Mouse (Mus musculus) embryonic facial prominence, embryonic 14.5 days (tissue): Measurements from ENCODE around the gene Stag1. TPM values are rescaled to one million over a fixed set of nuclear protein-coding genes. Genes with fewer than 3 reads are reported as not detected.

ENCODE experiments used
- ATAC-seq: fragments of 200-750 bp; cut with Nextera tagmentation; 2 replicates; pipeline ENCODE4 v1.8.0; 2017; ENCODE audit warnings: low read depth, moderate number of reproducible peaks, moderate TSS enrichment
- DNase-seq: peaks from one replicate; pipeline ENCODE4 v3.0.0-alpha.2; 2015; ENCODE audit warnings: low spot score
- H3K27ac ChIP-seq: fragments of 300-500 bp; sonication (generic); replicated peaks from 2 replicates; pipeline ENCODE4 v1.5.1; 2014; ENCODE audit warnings: low read depth, mild to moderate bottlenecking, low read length, moderate library complexity
- H3K27me3 ChIP-seq: fragments of 300-500 bp; sonication (generic); replicated peaks from 2 replicates; pipeline ENCODE4 v1.6.1; 2014; ENCODE audit warnings: low read length; ENCODE audit not compliant: control insufficient read depth, insufficient read depth
- H3K36me3 ChIP-seq: fragments of 300-500 bp; sonication (generic); 2 replicates; pipeline ENCODE4 v1.6.1; 2014; ENCODE audit warnings: low read length, mixed read lengths; ENCODE audit not compliant: control insufficient read depth, insufficient read depth
- H3K4me1 ChIP-seq: fragments of 300-500 bp; sonication (generic); 2 replicates; pipeline ENCODE4 v1.6.1; 2014; ENCODE audit warnings: antibody characterized with exemption, low read length; ENCODE audit not compliant: control insufficient read depth, insufficient read depth
- H3K4me2 ChIP-seq: fragments of 300-500 bp; sonication (generic); 2 replicates; pipeline ENCODE4 v1.6.1; 2014; ENCODE audit warnings: low read depth, mild to moderate bottlenecking, low read length, moderate library complexity, mixed read lengths
- H3K4me3 ChIP-seq: fragments of 300-500 bp; sonication (generic); 2 replicates; pipeline ENCODE4 v1.5.1; 2014; ENCODE audit warnings: low read depth, mild to moderate bottlenecking, low read length
- H3K9ac ChIP-seq: fragments of 300-500 bp; sonication (generic); 2 replicates; pipeline ENCODE4 v1.6.1; 2014; ENCODE audit warnings: low read depth, mild to moderate bottlenecking, low read length, moderate library complexity, mixed read lengths
- H3K9me3 ChIP-seq: fragments of 300-500 bp; sonication (generic); 2 replicates; pipeline ENCODE4 v1.6.1; 2016; ENCODE audit warnings: low read length; ENCODE audit not compliant: control insufficient read depth
- WGBS: fragments of 180-500 bp; shearing (Covaris S2); extraction: QIAGEN DNeasy Blood & Tissue Kit; methylation state at CpG from one replicate; pipeline ENCODE4 v1.1.7; 2014; 5-methylcytosine and 5-hydroxymethylcytosine counted together
- polyA plus RNA-seq: library from polyadenylated mRNA; unstranded; fragments of >200 nt; fragmentation: Nextera tagmentation; extraction: Ambion mirVana; gene quantifications from 2 replicates; pipeline ENCODE4 v1.2.1, GENCODE M21; 2014

The Stag1 gene
- polyA plus RNA-seq, 1 experiment from 2014 or later, result 40.9 TPM

DNA sequence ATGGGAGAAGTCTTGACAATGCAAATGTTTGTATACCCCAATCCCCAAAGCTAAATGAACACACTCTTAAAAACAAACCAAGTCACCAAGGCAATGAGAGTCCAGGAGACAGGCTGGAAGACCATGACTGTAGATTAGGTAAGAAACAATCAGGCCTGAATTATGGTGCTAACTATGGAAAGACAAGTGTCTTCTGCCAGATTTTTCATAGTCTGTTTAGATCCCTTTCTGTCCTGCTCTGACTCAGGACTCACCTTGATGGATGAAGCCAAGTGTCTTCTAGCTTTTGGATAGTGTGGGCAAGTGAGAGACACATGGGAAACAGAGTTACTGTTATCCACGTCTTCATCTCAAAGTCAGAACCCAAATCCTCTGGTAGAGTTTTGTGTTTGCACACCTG lies 26.1 kb upstream of the Stag1 start:
- Histone ChIP-seq H3K9ac (no peak overlapping the region), H3K36me3 (no peaks in the 10 kb centered on the region), H3K27ac (no peak overlapping the region), H3K4me3 (no peak overlapping the region; the same call in 1 of the 2 replicates), H3K9me3 (no peaks in the 10 kb centered on the region), H3K4me1 (peaks cover 9% of the 10 kb centered on the region; the same call in 1 of the 2 replicates), H3K27me3 (no peaks in the 10 kb centered on the region), H3K4me2 (no peak overlapping the region)
- DNase-seq (no peak), ATAC-seq (no peak)
- WGBS, result 68% methylated on average over 1 of the region's 1 CpGs

DNA sequence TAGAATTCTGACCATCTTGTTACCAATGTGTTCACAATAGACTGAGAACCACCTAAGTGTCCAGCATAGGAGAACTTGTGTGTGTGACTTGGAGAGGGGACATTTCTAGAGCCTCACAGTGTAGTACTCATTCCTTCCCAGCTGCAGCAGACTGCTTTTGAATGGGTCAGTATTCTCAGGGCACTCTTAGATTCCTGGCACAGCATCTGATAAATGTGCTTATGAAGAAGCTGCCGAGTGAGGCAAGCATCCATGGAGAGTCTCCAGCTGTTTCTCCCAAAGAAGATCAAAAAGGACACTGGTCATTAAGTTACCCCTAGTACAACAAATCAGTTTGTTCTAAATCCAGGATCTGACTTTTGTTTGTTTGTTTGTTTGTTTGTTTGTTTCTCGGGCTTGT lies 24.3 kb upstream of the Stag1 start:
- no peak for ATAC-seq
- 69% methylated on average over 2 of the region's 2 CpGs for WGBS

DNA sequence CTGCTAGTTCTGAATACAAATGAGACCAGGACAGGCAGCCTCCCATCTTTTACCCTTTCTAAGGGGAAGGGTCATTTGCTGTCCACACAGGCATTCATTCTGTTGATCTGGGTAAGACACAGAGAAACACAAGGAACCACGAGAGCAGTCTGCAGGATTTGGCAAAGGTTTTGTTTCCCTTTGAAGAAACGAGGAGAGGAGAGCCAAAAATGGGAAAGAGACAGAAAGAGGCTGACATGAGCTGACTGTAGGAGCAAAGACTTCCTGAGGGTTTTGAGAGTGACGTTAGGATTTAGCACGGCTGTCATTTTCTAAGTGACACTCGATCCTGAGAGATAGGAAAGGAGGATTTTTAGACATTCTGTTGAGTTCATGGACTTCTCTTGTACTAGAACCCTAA lies 23.7 kb upstream of the Stag1 start:
- Histone ChIP-seq H3K4me3 (no peak overlapping the region), H3K36me3 (no peaks in the 10 kb centered on the region), H3K9ac (no peak overlapping the region), H3K4me1 (peaks cover 9% of the 10 kb centered on the region; the same call in 1 of the 2 replicates), H3K9me3 (no peaks in the 10 kb centered on the region), H3K4me2 (no peak overlapping the region), H3K27me3 (no peaks in the 10 kb centered on the region), H3K27ac (no peak overlapping the region)
- WGBS, result 35% methylated on average over 5 of the region's 5 CpGs
- DNase-seq (no peak), ATAC-seq (no peak)

More for the DNA sequence above, 24.3 kb upstream of the Stag1 start:
- no peaks in the 10 kb centered on the region for H3K9me3 ChIP-seq
- no peak overlapping the region for H3K4me2 ChIP-seq
- peaks cover 9% of the 10 kb centered on the region; the same call in 1 of the 2 replicates for H3K4me1 ChIP-seq
- no peaks in the 10 kb centered on the region for H3K27me3 ChIP-seq
- H3K27ac ChIP-seq, result no peak overlapping the region
- no peak for DNase-seq
- H3K9ac ChIP-seq, result no peak overlapping the region
- no peaks in the 10 kb centered on the region for H3K36me3 ChIP-seq
- H3K4me3 ChIP-seq, result no peak overlapping the region

DNA sequence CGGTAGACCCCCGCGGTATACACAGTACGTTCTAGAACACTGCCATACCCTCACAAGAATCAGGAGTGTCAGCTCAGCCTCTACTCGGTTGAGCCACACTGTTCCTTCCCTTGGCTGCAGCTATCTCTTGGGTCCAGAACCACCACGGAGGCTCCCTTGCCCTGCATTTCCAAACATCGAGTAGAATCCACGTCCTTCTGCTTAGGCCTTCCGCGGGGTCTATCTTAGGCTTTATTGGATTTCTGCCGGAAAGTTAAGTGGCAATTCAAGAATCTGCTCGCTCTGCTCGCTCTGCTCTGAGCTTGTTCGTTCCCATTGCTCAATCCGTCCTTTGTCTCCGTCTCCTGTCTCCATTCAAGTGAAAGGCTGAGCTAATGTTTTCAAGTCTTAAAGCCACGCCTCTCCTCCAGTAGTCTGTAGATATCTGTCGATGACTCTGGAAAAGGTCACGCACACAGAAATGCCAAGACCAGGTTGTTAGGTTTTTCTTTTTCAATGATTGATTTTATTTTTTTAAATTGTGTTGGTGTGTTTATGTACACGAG lies 17.3 kb upstream of the Stag1 start:
- H3K4me3 ChIP-seq, result no peak overlapping the region
- H3K9me3 ChIP-seq, result no peaks in the 10 kb centered on the region
- ATAC-seq (no peak), DNase-seq (peak; percentile 53)
- no peak overlapping the region for H3K4me2 ChIP-seq
- no peak overlapping the region for H3K9ac ChIP-seq
- no peaks in the 10 kb centered on the region for H3K36me3 ChIP-seq
- H3K4me1 ChIP-seq, result peaks cover 7% of the 10 kb centered on the region; the same call in 1 of the 2 replicates
- H3K27me3 ChIP-seq, result no peaks in the 10 kb centered on the region
- 67% methylated on average over 20 of the region's 20 CpGs for WGBS
- H3K27ac ChIP-seq, result no peak overlapping the region

DNA sequence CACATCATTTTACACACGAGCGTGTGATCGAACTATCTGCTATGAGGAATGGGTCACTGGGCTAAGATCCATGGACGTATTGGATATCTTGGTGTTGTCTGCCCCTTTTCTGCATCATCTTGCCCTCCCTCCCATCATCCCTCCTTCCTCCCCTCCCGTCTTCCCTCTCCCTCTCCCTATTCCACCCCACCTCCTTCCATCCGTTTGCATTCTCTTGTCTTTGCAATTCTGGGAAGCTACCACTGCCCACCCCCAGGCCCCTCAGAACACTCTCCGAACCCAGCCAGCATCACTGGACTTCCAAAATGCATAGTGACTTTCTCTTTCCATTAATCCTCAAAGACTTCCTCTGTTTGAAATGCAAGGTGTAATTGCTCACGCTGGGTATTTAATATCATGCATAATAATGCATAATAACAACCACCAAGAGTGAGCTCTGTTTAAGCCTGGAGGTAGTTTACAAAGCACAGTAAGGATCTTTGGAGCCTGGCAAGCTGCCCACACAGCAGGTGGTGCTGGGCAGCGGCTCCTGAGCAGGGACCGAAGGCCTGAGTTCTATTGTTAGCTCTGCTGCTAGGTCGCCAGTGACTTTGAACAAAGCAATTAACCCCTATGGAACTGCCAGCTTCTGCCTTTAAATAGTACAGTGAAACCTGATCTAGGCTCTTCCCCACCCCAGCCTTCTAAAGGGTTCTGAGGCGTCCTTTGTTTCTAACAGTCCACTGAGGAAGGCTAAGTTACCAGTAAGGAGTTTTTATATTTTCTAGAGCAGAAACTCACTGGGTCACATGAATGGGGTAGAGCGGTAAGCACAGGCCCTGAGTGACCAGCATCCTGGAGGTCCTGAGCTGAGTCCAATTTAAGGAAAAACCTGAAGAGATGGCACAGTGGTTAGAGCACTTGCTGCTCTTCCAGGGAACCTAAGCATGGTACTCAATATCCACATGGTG lies 15.8 kb upstream of the Stag1 start:
- Histone ChIP-seq H3K27me3 (no peaks in the 10 kb centered on the region), H3K27ac (0 out of 2 replicates have a peak overlapping the region, but pooled peaks have one; percentile 23), H3K9ac (no peak overlapping the region), H3K4me3 (no peak overlapping the region), H3K9me3 (no peaks in the 10 kb centered on the region), H3K4me1 (peaks cover 7% of the 10 kb centered on the region; the same call in 1 of the 2 replicates), H3K36me3 (no peaks in the 10 kb centered on the region), H3K4me2 (no peak overlapping the region)
- ATAC-seq, result peak; percentile 91
- 31% methylated on average over 13 of the region's 13 CpGs for WGBS
- DNase-seq, result peak; percentile 89

DNA sequence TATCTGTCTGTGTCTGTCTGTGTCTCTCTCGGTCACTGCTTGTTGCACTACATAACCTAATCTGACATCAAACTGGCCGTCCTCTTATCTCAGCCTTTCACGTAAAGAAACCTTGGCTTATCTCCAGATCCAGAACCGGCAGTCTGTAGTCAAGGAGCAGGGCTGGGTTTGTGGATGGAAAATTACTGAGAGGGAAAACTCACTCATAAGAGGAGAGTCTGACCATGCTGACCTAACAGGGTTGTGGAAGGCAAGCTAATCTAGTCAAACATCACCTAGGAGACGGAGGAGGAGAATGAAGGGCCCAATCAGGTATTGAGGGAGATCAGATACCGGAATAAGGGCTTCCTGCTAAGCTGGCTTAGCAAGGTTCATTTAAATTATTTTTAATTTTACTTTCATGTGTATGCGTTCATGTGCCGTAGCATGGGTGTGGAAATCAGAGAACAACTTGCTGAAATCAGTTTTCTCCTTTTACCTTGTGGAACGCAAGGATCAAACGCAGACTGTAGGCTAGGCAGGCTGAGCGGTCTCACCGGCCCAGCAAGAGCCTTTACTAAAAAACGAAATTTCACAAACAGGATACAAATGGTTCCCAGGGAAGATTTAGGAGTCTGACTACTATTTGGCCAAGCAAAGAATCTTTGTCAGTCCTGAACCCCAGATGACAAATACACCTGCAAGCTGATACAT lies 14.6 kb upstream of the Stag1 start:
- Histone ChIP-seq H3K36me3 (no peaks in the 10 kb centered on the region), H3K4me3 (no peak overlapping the region), H3K4me2 (no peak overlapping the region; the same call in 1 of the 2 replicates), H3K9ac (no peak overlapping the region), H3K27me3 (no peaks in the 10 kb centered on the region), H3K9me3 (no peaks in the 10 kb centered on the region), H3K27ac (peak overlapping the region; percentile 55), H3K4me1 (peaks cover 7% of the 10 kb centered on the region; the same call in 1 of the 2 replicates)
- 54% methylated on average over 13 of the region's 13 CpGs for WGBS
- ATAC-seq (peak; percentile 75; the same call in 1 of the 2 replicates), DNase-seq (peak; percentile 70)

DNA sequence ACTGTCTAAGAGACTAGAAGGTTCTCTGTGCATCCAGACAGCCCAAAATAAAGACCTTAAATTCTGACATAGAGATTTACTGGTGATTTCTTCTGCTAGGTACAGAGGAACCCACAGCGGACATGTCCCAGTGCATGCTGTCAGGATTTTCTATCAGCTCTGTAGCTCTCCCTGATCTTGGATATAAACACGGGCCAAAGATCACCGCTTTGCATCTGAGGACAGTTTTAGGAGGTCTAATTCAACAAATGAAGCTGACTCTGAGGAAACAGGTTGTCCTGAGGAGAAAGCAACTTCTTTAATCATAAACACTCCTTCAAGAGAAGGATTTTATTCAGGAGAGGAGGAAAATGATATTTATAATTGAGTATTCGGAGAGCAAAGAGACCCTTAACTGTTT lies 13.6 kb upstream of the Stag1 start:
- H3K27me3 ChIP-seq, result no peaks in the 10 kb centered on the region
- no peak overlapping the region for H3K4me3 ChIP-seq
- H3K4me1 ChIP-seq, result peaks cover 7% of the 10 kb centered on the region; the same call in 1 of the 2 replicates
- WGBS, result 69% methylated on average over 4 of the region's 4 CpGs
- DNase-seq (no peak), ATAC-seq (no peak)
- H3K36me3 ChIP-seq, result no peaks in the 10 kb centered on the region
- H3K9me3 ChIP-seq, result no peaks in the 10 kb centered on the region
- no peak overlapping the region for H3K4me2 ChIP-seq
- no peak overlapping the region for H3K27ac ChIP-seq
- no peak overlapping the region for H3K9ac ChIP-seq

DNA sequence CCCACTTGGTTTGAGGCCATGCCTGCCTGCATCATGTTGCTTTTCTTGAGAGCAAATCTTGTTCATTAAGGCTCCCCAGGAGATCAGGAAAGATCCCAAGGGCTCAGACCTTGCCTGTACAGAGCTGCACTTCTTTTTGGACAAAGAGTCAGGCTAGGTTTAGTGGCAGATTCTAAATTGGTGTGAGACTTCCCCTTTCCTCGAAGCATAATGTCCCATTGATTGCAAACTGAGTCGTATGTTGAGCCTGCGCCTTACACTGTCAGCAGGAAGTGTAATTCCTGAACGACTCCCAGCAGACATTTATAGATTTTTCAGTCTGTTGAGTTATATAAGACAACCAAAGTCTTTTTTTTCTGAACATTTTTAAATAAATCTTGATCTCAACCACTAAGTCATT lies 7.1 kb upstream of the Stag1 start:
- Histone ChIP-seq H3K4me1 (no peaks in the 10 kb centered on the region), H3K4me3 (no peak overlapping the region), H3K36me3 (no peaks in the 10 kb centered on the region), H3K9me3 (no peaks in the 10 kb centered on the region), H3K9ac (no peak overlapping the region), H3K27me3 (no peaks in the 10 kb centered on the region), H3K4me2 (no peak overlapping the region), H3K27ac (no peak overlapping the region)
- whole genome bisulfite sequencing, result 47% methylated on average over 4 of the region's 4 CpGs
- DNase-seq, result no peak
- ATAC-seq, result no peak
